Mouse (Mus musculus) limb, embryonic 14.5 days (tissue): ENCODE measurements around the gene Usp24. TPM values are rescaled to one million over a fixed set of nuclear protein-coding genes. Genes with fewer than 3 reads are reported as not detected.
A peak's percentile ranks its signal among the peaks of the same experiment; 100 is the strongest.

Source experiments
- ATAC-seq: fragments of 200-750 bp; cut with Nextera tagmentation; 2 replicates; pipeline ENCODE4 v1.8.0; 2017; ENCODE audit warnings: low read depth, moderate number of reproducible peaks, moderate TSS enrichment; ENCODE audit not compliant: low FRiP score
- DNase-seq: peaks from one replicate; pipeline ENCODE4 v3.0.0-alpha.2; 2015; ENCODE audit warnings: low spot score
- H3K27ac ChIP-seq: fragments of 300-500 bp; sonication (generic); replicated peaks from 2 replicates; pipeline ENCODE4 v1.5.1; 2014; ENCODE audit warnings: low read depth, mild to moderate bottlenecking, low read length, moderate library complexity, mixed read lengths
- H3K27me3 ChIP-seq: fragments of 300-500 bp; sonication (generic); 2 replicates; pipeline ENCODE4 v1.6.1; 2014; ENCODE audit warnings: low read length, mixed read lengths; ENCODE audit not compliant: control insufficient read depth, insufficient read depth
- H3K36me3 ChIP-seq: fragments of 300-500 bp; sonication (generic); 2 replicates; pipeline ENCODE4 v1.6.1; 2014; ENCODE audit warnings: mild to moderate bottlenecking, low read length, moderate library complexity, mixed read lengths; ENCODE audit not compliant: control insufficient read depth, insufficient read depth
- H3K4me1 ChIP-seq: fragments of 300-500 bp; sonication (generic); 2 replicates; pipeline ENCODE4 v1.6.1; 2014; ENCODE audit warnings: antibody characterized with exemption, low read length, mixed read lengths; ENCODE audit not compliant: control insufficient read depth, insufficient read depth
- H3K4me2 ChIP-seq: fragments of 300-500 bp; sonication (generic); replicated peaks from 2 replicates; pipeline ENCODE4 v1.6.1; 2014; ENCODE audit warnings: low read depth, mild to moderate bottlenecking, low read length, moderate library complexity; ENCODE audit not compliant: severe bottlenecking
- H3K4me3 ChIP-seq: fragments of 300-500 bp; sonication (generic); replicated peaks from 2 replicates; pipeline ENCODE4 v1.5.1; 2014; ENCODE audit warnings: low read length
- H3K9ac ChIP-seq: fragments of 300-500 bp; sonication (generic); 2 replicates; pipeline ENCODE4 v1.6.1; 2014; ENCODE audit warnings: mild to moderate bottlenecking, low read depth, low read length, moderate library complexity; ENCODE audit not compliant: severe bottlenecking
- H3K9me3 ChIP-seq: fragments of 300-500 bp; sonication (generic); 2 replicates; pipeline ENCODE4 v1.6.1; 2016; ENCODE audit warnings: low read length; ENCODE audit not compliant: control insufficient read depth
- POLR2A ChIP-seq: fragments of 200-500 bp; IDR thresholded peaks from 2 replicates; pipeline ENCODE4 v1.8.0; 2012; ENCODE audit warnings: inconsistent platforms, mild to moderate bottlenecking, moderate library complexity, borderline replicate concordance; ENCODE audit not compliant: insufficient read depth, insufficient read length; ENCODE audit errors: extremely low read depth
- WGBS: fragments of 180-500 bp; shearing (Covaris S2); extraction: QIAGEN DNeasy Blood & Tissue Kit; methylation state at CpG from one replicate; pipeline ENCODE4 v1.1.7; 2014; 5-methylcytosine and 5-hydroxymethylcytosine counted together
- polyA plus RNA-seq, 2 experiments: library from polyadenylated mRNA; depleted of rRNA in 1 of 2; stranded (reverse) in 1 of 2; unstranded in 1 of 2; fragments of >200 nt; fragmentation: Nextera tagmentation in 1 of 2; extraction: Ambion mirVana in 1 of 2; gene quantifications; 2 replicates each; pipeline versions ENCODE4 v1.2.1 to v1.2.3; 2012 to 2014

Usp24 gene
- polyA plus RNA-seq, 2 experiments: 12.5 to 15.7 TPM

GRCm38 (mm10) chr4:106370013-106370412 lies 54.0 kb downstream of the Usp24 start:
- no peak for ATAC-seq
- H3K4me3 ChIP-seq: no peak overlapping the region

GRCm38 (mm10) chr4:106375857-106376256 lies 59.8 kb downstream of the Usp24 start:
- H3K9me3 ChIP-seq: no peaks in the 10 kb centered on the region
- H3K9ac ChIP-seq: no peak overlapping the region
- WGBS: 36% methylated on average over 1 of the region's 1 CpGs
- H3K27ac ChIP-seq: no peak overlapping the region
- peaks cover 68% of the 10 kb centered on the region for H3K36me3 ChIP-seq
- no peaks in the 10 kb centered on the region; the same call in 1 of the 2 replicates for H3K4me1 ChIP-seq
- DNase-seq (peak; percentile 90), ATAC-seq (no peak)
- H3K27me3 ChIP-seq: no peaks in the 10 kb centered on the region
- no peak overlapping the region for H3K4me3 ChIP-seq
- H3K4me2 ChIP-seq: no peak overlapping the region
- no peak for TF ChIP-seq POLR2A

More at GRCm38 (mm10) chr4:106370013-106370412, 54.0 kb downstream of the Usp24 start:
- H3K27ac ChIP-seq: no peak overlapping the region
- WGBS: 89% methylated on average over 6 of the region's 6 CpGs
- no peaks in the 10 kb centered on the region for H3K4me1 ChIP-seq
- H3K36me3 ChIP-seq: peaks cover 54% of the 10 kb centered on the region
- no peaks in the 10 kb centered on the region for H3K27me3 ChIP-seq
- H3K9ac ChIP-seq: no peak overlapping the region
- no peak for TF ChIP-seq POLR2A
- no peaks in the 10 kb centered on the region for H3K9me3 ChIP-seq
- no peak overlapping the region for H3K4me2 ChIP-seq
- DNase-seq: no peak

GRCm38 (mm10) chr4:106378839-106379572 lies 63.0 kb downstream of the Usp24 start:
- Histone ChIP-seq H3K27me3 (no peaks in the 10 kb centered on the region), H3K9ac (no peak overlapping the region), H3K36me3 (peaks cover 71% of the 10 kb centered on the region), H3K4me1 (no peaks in the 10 kb centered on the region; the same call in 1 of the 2 replicates), H3K4me3 (no peak overlapping the region), H3K4me2 (no peak overlapping the region), H3K9me3 (no peaks in the 10 kb centered on the region), H3K27ac (0 out of 2 replicates have a peak overlapping the region, but pooled peaks have one; percentile 14)
- TF ChIP-seq POLR2A: no peak
- WGBS: 45% methylated on average over 14 of the region's 14 CpGs
- DNase-seq (peak; percentile 81), ATAC-seq (peak; percentile 88)

DNA sequence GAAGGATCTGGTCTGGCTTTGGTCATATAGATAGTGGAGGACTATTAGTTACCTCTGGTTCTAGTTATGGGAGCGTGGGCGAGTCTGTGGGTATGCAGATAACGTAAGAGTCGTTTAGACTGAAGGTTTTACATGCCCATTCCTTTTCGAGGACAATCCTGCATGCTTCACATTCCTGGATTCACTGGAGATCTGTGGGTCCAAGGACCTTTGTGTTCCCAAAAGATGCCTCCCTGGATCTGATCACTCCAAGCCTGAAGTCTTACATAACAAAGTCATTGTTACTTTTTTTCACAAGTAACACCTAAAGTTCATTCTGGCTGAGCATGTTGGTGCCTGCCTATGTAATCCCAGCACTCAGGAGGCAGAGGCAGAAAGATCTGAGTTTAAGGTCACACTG lies 65.1 kb downstream of the Usp24 start:
- no peak overlapping the region for H3K27ac ChIP-seq
- H3K4me2 ChIP-seq: no peak overlapping the region
- H3K27me3 ChIP-seq: no peaks in the 10 kb centered on the region
- H3K9ac ChIP-seq: no peak overlapping the region
- WGBS: 72% methylated on average over 5 of the region's 5 CpGs
- peaks cover 72% of the 10 kb centered on the region for H3K36me3 ChIP-seq
- no peaks in the 10 kb centered on the region for H3K9me3 ChIP-seq
- TF ChIP-seq POLR2A: no peak
- ATAC-seq (no peak), DNase-seq (no peak)
- no peak overlapping the region for H3K4me3 ChIP-seq
- H3K4me1 ChIP-seq: no peaks in the 10 kb centered on the region; the same call in 1 of the 2 replicates

- TF ChIP-seq POLR2A: no peak
- Histone ChIP-seq H3K9ac (no peak overlapping the region), H3K4me1 (no peaks in the 10 kb centered on the region), H3K27me3 (no peaks in the 10 kb centered on the region), H3K4me3 (no peak overlapping the region), H3K36me3 (peaks cover 63% of the 10 kb centered on the region), H3K9me3 (no peaks in the 10 kb centered on the region), H3K27ac (no peak overlapping the region), H3K4me2 (no peak overlapping the region)
- WGBS: 94% methylated on average over 3 of the region's 3 CpGs
- ATAC-seq (no peak), DNase-seq (no peak)
Observed at GRCm38 (mm10) chr4:106389908-106390307, 73.9 kb downstream of the Usp24 start.

DNA sequence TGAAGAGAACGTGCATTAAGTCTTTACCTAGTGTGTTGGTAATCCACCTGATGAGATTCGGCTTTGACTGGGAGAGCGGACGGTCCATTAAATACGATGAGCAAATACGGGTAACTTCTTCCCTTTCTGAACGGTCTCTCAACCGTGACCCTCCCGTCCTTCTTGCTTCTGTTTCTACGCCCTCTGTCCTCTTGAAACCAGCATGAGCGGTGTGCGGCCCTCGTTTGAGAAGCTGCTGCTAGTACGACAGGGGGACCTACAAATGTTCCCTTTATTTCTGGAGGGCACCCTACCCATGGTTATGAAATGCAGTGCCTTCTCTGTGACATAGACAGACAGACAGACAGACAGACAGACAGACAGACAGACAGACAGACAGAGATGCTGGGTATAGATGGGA lies 93.6 kb downstream of the Usp24 start:
- H3K4me3 ChIP-seq: no peak overlapping the region
- H3K27me3 ChIP-seq: no peaks in the 10 kb centered on the region
- H3K4me1 ChIP-seq: no peaks in the 10 kb centered on the region
- TF ChIP-seq POLR2A: no peak
- ATAC-seq (no peak), DNase-seq (no peak)
- H3K9ac ChIP-seq: no peak overlapping the region
- H3K36me3 ChIP-seq: peaks cover 90% of the 10 kb centered on the region
- no peak overlapping the region for H3K27ac ChIP-seq
- no peak overlapping the region for H3K4me2 ChIP-seq
- 96% methylated on average over 14 of the region's 14 CpGs for WGBS
- no peaks in the 10 kb centered on the region for H3K9me3 ChIP-seq
